Mouse (Mus musculus) kidney, adult 2 months (tissue): ENCODE results near the gene Olfr1278. TPM values are rescaled to one million over a fixed set of nuclear protein-coding genes. Genes with fewer than 3 reads are reported as not detected.
"Not testable (repeated sequence)": the region's sequence is repeated elsewhere in the genome, so short reads cannot be mapped to it uniquely, and the experiment has no call there.

Experiments
- DNase-seq: peaks from one replicate; pipeline ENCODE4 v3.0.0; 2021
- H3K27ac ChIP-seq: fragments of 200-500 bp; 2 replicates; pipeline ENCODE4 v1.5.1; 2012; ENCODE audit warnings: low read depth, low read length, control low read depth, inconsistent platforms; ENCODE audit not compliant: insufficient read depth
- H3K27me3 ChIP-seq: fragments of 200-500 bp; replicated peaks from 2 replicates; pipeline ENCODE4 v1.6.1; 2012; ENCODE audit warnings: mild to moderate bottlenecking, moderate library complexity, low read length, inconsistent platforms; ENCODE audit not compliant: control insufficient read depth, insufficient read depth
- H3K36me3 ChIP-seq: fragments of 200-500 bp; 2 replicates; pipeline ENCODE4 v1.6.1; 2012; ENCODE audit warnings: mild to moderate bottlenecking, moderate library complexity, low read length, inconsistent platforms; ENCODE audit not compliant: control insufficient read depth, insufficient read depth
- H3K4me1 ChIP-seq: fragments of 200-500 bp; 2 replicates; pipeline ENCODE4 v1.6.1; 2011; ENCODE audit warnings: low read length; ENCODE audit not compliant: control insufficient read depth, insufficient read depth
- H3K4me3 ChIP-seq: fragments of 200-500 bp; 2 replicates; pipeline ENCODE4 v1.5.1; 2011; ENCODE audit warnings: mild to moderate bottlenecking, low read depth, low read length, control low read depth; ENCODE audit not compliant: insufficient read depth
- CTCF ChIP-seq: fragments of 200-500 bp; conservative IDR thresholded peaks from 2 replicates; pipeline ENCODE4 v1.5.1; 2011; ENCODE audit warnings: low read depth, mild to moderate bottlenecking, control low read depth, low read length, moderate library complexity, mixed read lengths; ENCODE audit not compliant: insufficient read depth, insufficient read length
- POLR2A ChIP-seq: fragments of 200-500 bp; IDR thresholded peaks from one replicate; pipeline ENCODE4 v1.6.1; 2011; ENCODE audit warnings: low read depth, low read length, control low read depth
- WGBS: fragments of 180-500 bp; shearing (Covaris S2); methylation state at CpG from one replicate; pipeline ENCODE4 v1.1.7; 2018; 5-methylcytosine and 5-hydroxymethylcytosine counted together
- polyA plus RNA-seq: library from polyadenylated mRNA; depleted of rRNA; stranded (reverse); fragments of >200 nt; gene quantifications from 2 replicates; pipeline ENCODE4 v1.2.3, GENCODE M21; 2012; rRNA removed

Olfr1278 gene
- not detected in 2 replicates for polyA plus RNA-seq

DNA sequence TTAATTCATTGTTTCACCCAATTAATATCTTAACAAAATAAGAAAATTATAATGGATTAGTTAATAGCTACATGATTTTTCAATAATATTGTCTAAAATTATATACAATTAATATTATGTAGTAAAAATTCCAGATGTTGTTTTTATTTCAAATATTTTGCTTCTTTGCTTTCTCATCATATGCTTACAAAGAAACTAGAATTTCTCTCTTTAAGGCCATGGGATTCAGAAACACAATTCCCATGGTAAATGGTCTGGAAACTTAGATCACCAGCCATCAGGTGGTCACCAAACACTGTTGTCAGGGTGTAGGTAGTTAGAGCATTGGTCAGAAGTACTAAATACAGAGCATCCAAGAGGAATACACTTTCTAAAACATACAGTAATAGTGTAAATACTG lies at the start of gene Olfr1278:
Olfr1278 (plus strand) TSS at position 301 of the 400 bp plus-strand sequence.
- no peak within 1 kb of the TSS for H3K4me3 ChIP-seq
- no peaks in the 10 kb centered on the region for H3K27me3 ChIP-seq
- no peaks in the 10 kb centered on the region for H3K36me3 ChIP-seq
- no peak within 1 kb of the TSS for H3K27ac ChIP-seq
- DNase-seq = no peak
- TF ChIP-seq POLR2A (no peak), CTCF (no peak)
- no peaks in the 10 kb centered on the region for H3K4me1 ChIP-seq

DNA sequence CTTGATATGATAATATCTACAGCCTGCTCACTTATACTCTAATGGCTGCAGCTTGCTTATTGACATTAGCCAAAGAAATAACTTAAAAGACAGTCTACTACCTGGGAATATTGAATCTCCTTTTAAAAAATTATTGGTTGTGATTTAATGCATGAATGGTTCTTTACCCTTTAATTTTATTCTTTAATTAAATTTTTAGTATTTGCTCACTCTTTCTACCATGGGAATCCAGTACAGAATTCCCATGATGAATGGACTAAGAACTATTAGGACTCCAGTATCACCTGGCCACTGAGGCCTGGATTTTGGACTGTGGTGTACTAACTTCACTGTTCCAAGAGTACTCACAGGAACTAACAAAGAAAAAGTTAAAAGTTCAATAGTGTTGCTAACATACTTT lies 35.7 kb upstream of the Olfr1278 start, which contains the start of gene Olfr1276:
Olfr1276 (plus strand) TSS at position 301 of the 400 bp plus-strand sequence.
- TF ChIP-seq POLR2A (no peak), CTCF (no peak)

DNA sequence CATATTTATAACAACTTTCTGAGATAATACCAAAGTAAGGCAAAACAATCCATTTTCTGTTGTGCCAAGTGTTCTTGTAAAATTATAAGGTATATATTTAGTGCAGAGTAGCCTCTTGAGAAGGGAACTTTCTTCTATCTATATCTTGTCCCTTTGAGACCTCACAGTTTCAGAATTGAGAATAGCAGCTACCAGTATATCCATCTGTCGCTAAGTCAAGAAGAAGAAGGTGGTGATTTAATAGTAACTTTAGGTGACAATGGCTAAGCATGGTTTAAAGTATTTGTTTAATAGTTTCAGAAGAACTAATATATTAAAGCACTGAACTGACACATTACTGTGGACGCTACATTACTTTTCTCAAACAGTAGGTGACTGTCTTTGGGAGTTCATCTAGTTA lies 15.9 kb upstream of the Olfr1278 start, which contains the start of gene Olfr1277:
Olfr1277 (minus strand) TSS at position 101 of the 400 bp plus-strand sequence.
- no peak for DNase-seq
- no peaks in the 10 kb centered on the region for H3K36me3 ChIP-seq
- 44% methylated on average over 2 of the region's 2 CpGs for WGBS

More for the DNA sequence above, 35.7 kb upstream of the Olfr1278 start, which contains the start of gene Olfr1276:
- Histone ChIP-seq H3K27ac (no peak within 1 kb of the TSS), H3K36me3 (no peaks in the 10 kb centered on the region), H3K27me3 (no peaks in the 10 kb centered on the region; the same call in 1 of the 2 replicates), H3K4me3 (no peak within 1 kb of the TSS), H3K4me1 (no peaks in the 10 kb centered on the region)
- no peak for DNase-seq

DNA sequence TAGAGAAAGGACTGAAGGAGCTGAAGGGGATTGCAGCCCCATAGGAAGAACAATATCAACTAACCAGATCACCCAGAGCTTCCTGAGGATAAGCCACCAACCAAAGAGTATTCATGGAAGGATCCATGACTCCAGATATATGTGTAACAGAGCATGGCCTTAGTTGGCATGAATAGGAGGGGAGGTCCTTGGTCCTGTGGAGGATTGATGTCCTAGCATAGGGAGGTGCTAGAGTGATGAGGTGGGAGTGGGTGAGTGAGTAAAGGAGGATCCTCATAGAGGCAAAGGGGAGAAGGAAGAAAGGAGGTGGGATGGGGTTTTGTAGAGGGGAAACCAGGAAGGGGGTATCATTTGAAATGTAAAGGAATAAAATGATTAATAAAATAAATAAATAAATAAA lies 8.6 kb downstream of the Olfr1278 start:
- TF ChIP-seq POLR2A = no peak
- Histone ChIP-seq H3K27me3 (no peaks in the 10 kb centered on the region), H3K4me1 (no peaks in the 10 kb centered on the region), H3K36me3 (no peaks in the 10 kb centered on the region), H3K27ac (no peak overlapping the region), H3K4me3 (no peak overlapping the region)
- DNase-seq = no peak

More for the DNA sequence above, 15.9 kb upstream of the Olfr1278 start, which contains the start of gene Olfr1277:
- H3K4me3 ChIP-seq = no peak within 1 kb of the TSS
- no peaks in the 10 kb centered on the region for H3K4me1 ChIP-seq
- H3K27me3 ChIP-seq = no peaks in the 10 kb centered on the region
- no peak within 1 kb of the TSS for H3K27ac ChIP-seq
- TF ChIP-seq POLR2A (no peak), CTCF (no peak)

DNA sequence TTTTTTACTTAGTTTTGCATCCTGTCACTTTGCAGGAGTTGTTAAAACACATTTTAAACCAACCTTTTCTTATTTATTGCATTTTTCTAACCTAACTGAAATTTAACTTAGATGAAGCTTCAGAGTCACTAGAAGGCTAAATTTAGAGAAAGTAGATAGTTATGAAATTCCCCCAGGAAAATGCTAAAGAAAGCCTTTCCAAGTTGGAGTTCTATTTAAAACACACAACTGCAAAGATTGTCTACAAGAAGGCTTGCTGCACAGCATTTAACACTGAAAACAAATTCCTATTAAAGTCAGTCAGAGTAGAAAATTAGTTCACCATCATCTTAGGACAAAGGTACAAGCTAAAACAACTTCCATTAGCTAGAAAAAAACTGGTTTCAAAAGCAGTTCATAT lies 10.4 kb downstream of the Olfr1278 start, which contains the start of gene Olfr1279:
Olfr1279 (plus strand) TSS at position 262 of the 400 bp plus-strand sequence.
- no peaks in the 10 kb centered on the region for H3K36me3 ChIP-seq
- no peaks in the 10 kb centered on the region for H3K27me3 ChIP-seq
- no peaks in the 10 kb centered on the region for H3K4me1 ChIP-seq
- no peak for TF ChIP-seq POLR2A
- no peak for TF ChIP-seq CTCF
- DNase-seq = no peak
- H3K27ac ChIP-seq = no peak within 1 kb of the TSS
- no peak within 1 kb of the TSS for H3K4me3 ChIP-seq

DNA sequence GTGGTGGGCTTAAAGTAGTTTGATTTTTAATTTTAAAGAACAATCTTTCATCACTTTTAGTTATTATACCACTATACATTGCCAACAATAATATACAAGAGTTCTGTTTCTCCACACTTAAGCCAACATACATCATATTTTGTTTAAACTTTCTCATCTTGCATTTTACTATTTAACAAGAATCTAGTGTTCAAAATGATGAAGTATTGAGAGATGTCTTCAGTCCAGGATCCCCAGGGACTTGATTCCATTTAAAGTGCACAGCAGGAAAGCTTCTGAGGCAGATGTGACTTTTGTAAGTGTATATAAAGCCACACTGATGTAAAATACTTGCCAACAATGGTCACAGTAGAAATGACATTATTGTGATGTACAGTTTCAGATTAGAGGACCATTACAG lies 23.8 kb downstream of the Olfr1278 start, which contains the start of gene Olfr1280:
Olfr1280 (plus strand) TSS at position 301 of the 400 bp plus-strand sequence.
- no peaks in the 10 kb centered on the region for H3K4me1 ChIP-seq
- no peak for TF ChIP-seq CTCF
- H3K27me3 ChIP-seq = no peaks in the 10 kb centered on the region
- H3K27ac ChIP-seq = no peak within 1 kb of the TSS
- H3K4me3 ChIP-seq = no peak within 1 kb of the TSS
- no peak for DNase-seq
- no peaks in the 10 kb centered on the region for H3K36me3 ChIP-seq

DNA sequence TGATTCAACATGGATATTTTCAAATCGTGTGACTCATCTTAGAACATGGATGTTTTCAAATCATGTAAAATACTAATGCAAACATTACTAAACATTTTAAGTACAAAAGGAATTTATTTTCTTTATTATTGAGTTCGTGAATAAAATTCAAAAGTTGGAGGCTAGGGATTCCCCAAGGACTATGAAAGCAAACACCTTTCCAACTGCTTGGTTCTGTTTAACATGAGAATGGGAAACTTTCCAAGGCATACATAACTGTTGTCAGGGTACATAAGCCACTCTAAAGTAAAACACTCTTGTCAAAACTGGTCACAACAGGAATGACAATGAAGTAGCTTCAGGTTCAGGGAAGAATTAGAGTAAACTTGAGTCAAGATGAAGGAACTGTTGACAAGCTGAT lies 36.3 kb downstream of the Olfr1278 start, which contains the start of gene Olfr1281:
Olfr1281 (plus strand) TSS at position 301 of the 400 bp plus-strand sequence.
- Histone ChIP-seq H3K4me3 (no peak within 1 kb of the TSS), H3K36me3 (no peaks in the 10 kb centered on the region), H3K4me1 (no peaks in the 10 kb centered on the region), H3K27me3 (no peaks in the 10 kb centered on the region), H3K27ac (no peak within 1 kb of the TSS)
- 62% methylated on average over 2 of the region's 2 CpGs for WGBS
- DNase-seq = no peak
- TF ChIP-seq CTCF (no peak), POLR2A (no peak)

DNA sequence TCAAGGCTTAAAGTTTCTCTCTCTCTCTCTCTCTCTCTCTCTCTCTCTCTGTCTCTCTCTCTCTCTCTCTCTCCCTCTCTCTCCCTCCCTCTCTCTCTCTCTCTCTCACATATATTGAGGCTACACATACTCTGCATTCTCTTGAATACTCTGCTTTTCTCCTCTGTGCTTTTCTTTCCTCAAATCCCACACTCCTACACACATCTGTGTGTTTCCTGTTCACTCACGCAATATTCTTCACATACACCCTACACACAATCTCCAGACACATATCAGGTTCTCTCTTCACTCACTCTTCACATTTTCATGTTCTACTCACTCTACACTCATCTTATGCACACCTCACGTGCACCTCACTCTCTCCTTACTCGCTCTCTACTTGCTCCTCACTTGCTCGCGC lies 43.8 kb downstream of the Olfr1278 start:
- not testable (repeated sequence) for H3K36me3 ChIP-seq, H3K4me1 ChIP-seq, H3K27ac ChIP-seq, H3K27me3 ChIP-seq, DNase-seq, H3K4me3 ChIP-seq
- 84% methylated on average over 5 of the region's 5 CpGs for WGBS
